Mouse (Mus musculus) cerebellum, adult 11-12 months (tissue): Measurements from ENCODE around the gene Zfp444.

ENCODE experiments used
- DNase-seq: peaks from one replicate; pipeline ENCODE4 v3.0.0; 2022

Zfp444 gene

GRCm38 (mm10) chr7:6172006-6172649, at the start of gene Zfp444:
Gene Zfp444, plus strand, starts transcription at chr7:6172226.
- DNase-seq: peak; percentile 98

- DNase-seq: peak; percentile 77
These were observed 45.2 kb upstream of the Zfp444 start for GRCm38 (mm10) chr7:6126690-6127448.

- no peak for DNase-seq
These were observed 41.7 kb upstream of the Zfp444 start for GRCm38 (mm10) chr7:6130346-6130745.

GRCm38 (mm10) chr7:6132646-6133045, 39.4 kb upstream of the Zfp444 start:
- DNase-seq: no peak

- DNase-seq: no peak
These were observed 35.5 kb upstream of the Zfp444 start for GRCm38 (mm10) chr7:6136497-6136896.

GRCm38 (mm10) chr7:6139295-6139694, 32.7 kb upstream of the Zfp444 start:
- DNase-seq: no peak

- no peak for DNase-seq
These were observed 28.0 kb upstream of the Zfp444 start for GRCm38 (mm10) chr7:6143991-6144531.

GRCm38 (mm10) chr7:6145423-6146188, 26.4 kb upstream of the Zfp444 start:
- DNase-seq: no peak

- DNase-seq: no peak
These were observed 25.6 kb upstream of the Zfp444 start for GRCm38 (mm10) chr7:6146194-6146981.

- no peak for DNase-seq
These were observed 25.1 kb upstream of the Zfp444 start for GRCm38 (mm10) chr7:6146982-6147325.

- no peak for DNase-seq
These were observed 24.3 kb upstream of the Zfp444 start for GRCm38 (mm10) chr7:6147688-6148087.

- peak; percentile 24 for DNase-seq
These were observed 20.8 kb upstream of the Zfp444 start for GRCm38 (mm10) chr7:6151266-6151665.

- DNase-seq: peak; percentile 30
These were observed 20.0 kb upstream of the Zfp444 start for GRCm38 (mm10) chr7:6152036-6152435.

GRCm38 (mm10) chr7:6153131-6153530, 18.9 kb upstream of the Zfp444 start:
- no peak for DNase-seq

GRCm38 (mm10) chr7:6154164-6154563, 17.9 kb upstream of the Zfp444 start:
- no peak for DNase-seq

- DNase-seq: peak; percentile 88
These were observed 16.8 kb upstream of the Zfp444 start for GRCm38 (mm10) chr7:6155031-6155872.

GRCm38 (mm10) chr7:6155901-6156411, 16.1 kb upstream of the Zfp444 start, which contains the start of gene Zfp787:
Gene Zfp787, minus strand, starts transcription at chr7:6155997.
- DNase-seq: peak; percentile 98

GRCm38 (mm10) chr7:6156901-6157472, 15.0 kb upstream of the Zfp444 start:
- no peak for DNase-seq

- no peak for DNase-seq
These were observed 14.5 kb upstream of the Zfp444 start for GRCm38 (mm10) chr7:6157479-6157878.

- DNase-seq: no peak
These were observed 12.4 kb upstream of the Zfp444 start for GRCm38 (mm10) chr7:6159604-6160003.

- DNase-seq: no peak
These were observed 10.5 kb upstream of the Zfp444 start for GRCm38 (mm10) chr7:6161541-6161940.
